Mouse (Mus musculus) cerebellum, adult 2 months (tissue): ENCODE data around the gene Zfp867.

ENCODE experiments used
- CTCF ChIP-seq: fragments of 200-500 bp; IDR thresholded peaks from 2 replicates; pipeline ENCODE4 v1.5.1; 2011; ENCODE audit warnings: low read depth, mild to moderate bottlenecking, control low read depth, low read length, moderate library complexity, borderline replicate concordance; ENCODE audit not compliant: insufficient read depth
- POLR2A ChIP-seq: fragments of 200-500 bp; IDR thresholded peaks from 2 replicates; pipeline ENCODE4 v1.6.1; 2011; ENCODE audit warnings: low read length, control low read depth, borderline replicate concordance; ENCODE audit not compliant: insufficient read depth

DNA sequence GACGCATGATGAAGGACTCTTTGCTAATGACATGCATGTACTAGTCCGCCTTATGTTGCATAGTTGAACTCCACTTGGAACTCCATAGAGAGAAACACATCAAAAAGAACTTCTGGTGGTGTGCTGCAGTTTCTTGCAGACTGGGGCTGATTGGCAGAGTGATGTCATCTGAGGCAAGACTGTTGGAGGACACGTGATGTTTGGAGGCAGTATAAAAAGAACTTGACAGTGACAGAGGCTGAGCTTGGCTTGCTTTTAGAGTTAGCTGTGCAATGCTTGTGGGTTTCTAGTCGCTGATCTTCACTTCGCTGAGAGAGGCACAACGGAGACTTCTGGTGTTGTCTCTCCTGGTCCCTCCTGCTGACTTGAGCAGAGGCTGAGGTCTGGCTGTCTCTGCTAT is 5.0 kb upstream of the Zfp867 start:
- TF ChIP-seq CTCF (no peak), POLR2A (no peak)
